Mouse (Mus musculus) liver, embryonic 14.5 days (tissue): ENCODE measurements around the gene Lmntd2. TPM values are rescaled to one million over a fixed set of nuclear protein-coding genes. Genes with fewer than 3 reads are reported as not detected.
"Not testable (repeated sequence)": the region's sequence is repeated elsewhere in the genome, so short reads cannot be mapped to it uniquely, and the experiment has no call there.

ENCODE experiments used
- ATAC-seq: fragments of 200-750 bp; cut with Nextera tagmentation; 2 replicates; pipeline ENCODE4 v1.8.0; 2017; ENCODE audit warnings: moderate number of reproducible peaks, mild to moderate bottlenecking, moderate library complexity; ENCODE audit not compliant: insufficient read depth
- DNase-seq, 3 experiments: peaks; one replicate each; pipeline ENCODE4 v3.0.0-alpha.2; 2012 to 2013; ENCODE audit warnings: low read depth in 3 of 3, low spot score in 3 of 3
- H3K27ac ChIP-seq: fragments of 300-500 bp; sonication (generic); 2 replicates; pipeline ENCODE4 v1.5.1; 2014; ENCODE audit warnings: moderate library complexity, mild to moderate bottlenecking, control low read depth, inconsistent platforms
- H3K27me3 ChIP-seq: fragments of 300-500 bp; sonication (generic); 2 replicates; pipeline ENCODE4 v1.6.1; 2014; ENCODE audit warnings: mild to moderate bottlenecking, low read length, moderate library complexity; ENCODE audit not compliant: control insufficient read depth, insufficient read depth
- H3K36me3 ChIP-seq: fragments of 300-500 bp; sonication (generic); replicated peaks from 2 replicates; pipeline ENCODE4 v1.6.1; 2014; ENCODE audit warnings: low read depth; ENCODE audit not compliant: control insufficient read depth, insufficient read depth
- H3K4me1 ChIP-seq, 2 experiments: fragments of 200-500 bp in 1 of 2; fragments of 300-500 bp in 1 of 2; sonication (generic) in 1 of 2; replicated peaks; 2 replicates each; pipeline ENCODE4 v1.6.1; 2012 to 2014; ENCODE audit warnings: antibody characterized with exemption in 1 of 2, inconsistent platforms in 1 of 2, low read length in 1 of 2; ENCODE audit not compliant: control insufficient read depth in 2 of 2, insufficient read depth in 2 of 2
- H3K4me2 ChIP-seq: fragments of 300-500 bp; sonication (generic); 2 replicates; pipeline ENCODE4 v1.6.1; 2014; ENCODE audit warnings: low read depth, mild to moderate bottlenecking, control low read depth, moderate library complexity
- H3K4me3 ChIP-seq, 2 experiments: fragments of 200-500 bp in 1 of 2; fragments of 300-500 bp in 1 of 2; sonication (generic) in 1 of 2; 2 replicates each; pipeline ENCODE4 v1.5.1; 2012 to 2014; ENCODE audit warnings: low read depth in 2 of 2, low read length in 2 of 2, mild to moderate bottlenecking in 2 of 2, control low read depth in 1 of 2, inconsistent platforms in 1 of 2, moderate library complexity in 1 of 2; ENCODE audit not compliant: insufficient read depth in 1 of 2
- H3K9ac ChIP-seq: fragments of 300-500 bp; sonication (generic); replicated peaks from 2 replicates; pipeline ENCODE4 v1.6.1; 2014; ENCODE audit warnings: mild to moderate bottlenecking, control low read depth, moderate library complexity
- H3K9me3 ChIP-seq: fragments of 300-500 bp; sonication (generic); 2 replicates; pipeline ENCODE4 v1.6.1; 2016; ENCODE audit warnings: low read length, mixed read lengths; ENCODE audit not compliant: control insufficient read depth
- CTCF ChIP-seq: IDR thresholded peaks from 2 replicates; pipeline ENCODE4 v1.5.1; 2016; ENCODE audit warnings: antibody characterized with exemption, low read depth, control low read depth
- EP300 ChIP-seq: IDR thresholded peaks from 2 replicates; pipeline ENCODE4 v1.6.1; 2016; ENCODE audit warnings: antibody characterized with exemption, low read depth
- WGBS: fragments of 180-500 bp; shearing (Covaris S2); extraction: QIAGEN DNeasy Blood & Tissue Kit; methylation state at CpG from one replicate; pipeline ENCODE4 v1.1.7; 2014; ENCODE audit not compliant: insufficient replicate concordance; 5-methylcytosine and 5-hydroxymethylcytosine counted together
- polyA plus RNA-seq, 2 experiments: library from polyadenylated mRNA; depleted of rRNA in 1 of 2; stranded (reverse) in 1 of 2; unstranded in 1 of 2; fragments of >200 nt; fragmentation: Nextera tagmentation in 1 of 2; extraction: Ambion mirVana in 1 of 2; gene quantifications; 2 replicates each; pipeline versions ENCODE4 v1.2.1 to v1.2.3; 2012 to 2014

Gene Lmntd2
- polyA plus RNA-seq (2012; rRNA removed) (2.0 and 2.3 TPM in 2 replicates), polyA plus RNA-seq (2014; fragmentation: Nextera tagmentation; extraction: Ambion mirVana) (0.25 and 0.66 TPM in 2 replicates)

GRCm38 (mm10) chr7:141213605-141214235 is at the start of gene Lmntd2:
Lmntd2 (minus strand) TSS chr7:141214080.
- Histone ChIP-seq H3K27me3 (no peaks in the 10 kb centered on the region), H3K9me3 (no peaks in the 10 kb centered on the region), H3K4me3 (peak within 1 kb of the TSS; percentile 60 to 63; a peak in 3 of 4 replicates), H3K4me2 (peak within 1 kb of the TSS; percentile 74), H3K9ac (peak within 1 kb of the TSS; percentile 48; the same call in 1 of the 2 replicates), H3K36me3 (no peaks in the 10 kb centered on the region; the same call in 1 of the 2 replicates), H3K4me1 (peaks cover 37 to 57% of the 10 kb centered on the region in 2 experiments), H3K27ac (peak within 1 kb of the TSS; percentile 71)
- DNase-seq (no peak), ATAC-seq (no peak)
- TF ChIP-seq CTCF (no peak), EP300 (no peak)
- 87% methylated on average over 11 of the region's 11 CpGs for WGBS

GRCm38 (mm10) chr7:141263640-141264039 is 49.8 kb upstream of the Lmntd2 start:
- no peaks in the 10 kb centered on the region for H3K9me3 ChIP-seq
- ATAC-seq (no peak), DNase-seq (no peak)
- 85% methylated on average over 13 of the region's 13 CpGs for WGBS
- H3K4me2 ChIP-seq: no peak overlapping the region
- no peak for TF ChIP-seq EP300
- TF ChIP-seq CTCF: no peak
- H3K27ac ChIP-seq: no peak overlapping the region
- no peaks in the 10 kb centered on the region for H3K27me3 ChIP-seq
- no peak overlapping the region for H3K4me3 ChIP-seq
- H3K4me1 ChIP-seq: peaks cover 13 to 17% of the 10 kb centered on the region in 2 experiments
- H3K36me3 ChIP-seq: peaks cover 51% of the 10 kb centered on the region
- no peak overlapping the region for H3K9ac ChIP-seq

DNA sequence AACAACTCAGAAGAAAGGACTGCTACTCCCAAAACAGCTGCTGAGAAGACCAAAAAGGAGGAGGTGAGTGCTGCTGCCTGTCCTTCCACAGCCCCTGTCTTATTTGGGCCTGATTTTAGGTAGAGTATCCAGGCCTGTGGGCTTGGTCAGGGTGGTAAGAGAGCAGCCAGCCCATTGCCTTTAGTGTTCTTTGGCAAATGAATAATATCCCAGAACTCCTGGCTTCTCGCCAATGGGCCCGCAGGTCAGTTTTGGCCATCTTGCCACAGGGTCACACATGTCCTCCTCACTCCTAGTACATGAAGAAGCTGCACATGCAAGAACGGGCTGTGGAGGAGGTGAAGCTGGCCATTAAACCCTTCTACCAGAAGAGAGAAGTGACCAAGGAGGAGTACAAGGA is 47.6 kb upstream of the Lmntd2 start:
- DNase-seq (no peak), ATAC-seq (no peak)
- peaks cover 68% of the 10 kb centered on the region for H3K36me3 ChIP-seq
- 91% methylated on average over 3 of the region's 3 CpGs for WGBS
- H3K4me3 ChIP-seq: no peak overlapping the region
- TF ChIP-seq EP300: no peak
- TF ChIP-seq CTCF: no peak
- H3K27ac ChIP-seq: no peak overlapping the region
- H3K9me3 ChIP-seq: no peaks in the 10 kb centered on the region
- no peak overlapping the region for H3K9ac ChIP-seq
- H3K27me3 ChIP-seq: no peaks in the 10 kb centered on the region
- no peak overlapping the region for H3K4me2 ChIP-seq
- H3K4me1 ChIP-seq: peaks cover 10 to 14% of the 10 kb centered on the region in 2 experiments

DNA sequence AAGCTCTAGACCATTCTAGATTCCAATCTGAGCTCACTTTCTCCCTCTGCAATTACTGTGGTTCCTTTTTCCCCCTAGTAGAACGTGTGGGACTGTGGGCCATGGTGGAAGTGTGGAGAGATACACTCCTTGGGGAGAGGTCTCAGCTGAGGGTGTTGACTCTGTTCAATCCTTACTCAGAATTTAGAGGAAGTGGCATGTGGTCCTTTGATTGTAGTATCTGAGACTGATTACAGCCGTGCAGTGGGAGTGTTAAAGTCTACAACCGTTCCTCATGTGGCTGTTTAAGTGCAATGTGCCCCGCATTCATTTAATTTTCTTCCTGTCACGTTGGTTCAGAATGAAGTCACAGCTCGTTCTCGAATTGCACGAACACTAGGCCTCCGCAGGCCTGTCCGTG is 42.3 kb upstream of the Lmntd2 start:
- H3K36me3 ChIP-seq: peaks cover 88% of the 10 kb centered on the region
- 78% methylated on average over 10 of the region's 10 CpGs for WGBS

GRCm38 (mm10) chr7:141250486-141250885 is 36.6 kb upstream of the Lmntd2 start:
- H3K9me3 ChIP-seq, H3K9ac ChIP-seq, H3K4me1 ChIP-seq, H3K4me2 ChIP-seq, H3K4me3 ChIP-seq, ATAC-seq, H3K27ac ChIP-seq, DNase-seq, H3K27me3 ChIP-seq: not testable (repeated sequence)
- H3K36me3 ChIP-seq: peaks cover 76% of the 10 kb centered on the region
- WGBS: 86% methylated on average over 4 of the region's 4 CpGs

More for the DNA sequence above, 42.3 kb upstream of the Lmntd2 start:
- Histone ChIP-seq H3K4me2 (no peak overlapping the region), H3K4me1 (no peaks in the 10 kb centered on the region), H3K27ac (no peak overlapping the region), H3K4me3 (no peak overlapping the region), H3K27me3 (no peaks in the 10 kb centered on the region), H3K9me3 (no peaks in the 10 kb centered on the region), H3K9ac (no peak overlapping the region)
- DNase-seq: no peak
- TF ChIP-seq EP300 (no peak), CTCF (no peak)
- no peak for ATAC-seq
